Mouse (Mus musculus): ENCODE data around the gene Fstl4.

Gene Fstl4

GRCm38 (mm10) chr11:52773073-52773472 lies 8.6 kb downstream of the Fstl4 start:
- no peak for DNase-seq (ENCODE audit: low spot score)

- no peak for DNase-seq (ENCODE audit: low spot score)
Measured at GRCm38 (mm10) chr11:52775291-52775690, 10.9 kb downstream of the Fstl4 start.

GRCm38 (mm10) chr11:52782426-52782825 lies 18.0 kb downstream of the Fstl4 start:
- DNase-seq (ENCODE audit: low spot score), result no peak

- no peak for DNase-seq (ENCODE audit: low spot score)
Measured at GRCm38 (mm10) chr11:52794331-52794730, 29.9 kb downstream of the Fstl4 start.

- DNase-seq (ENCODE audit: low spot score), result no peak
Measured at GRCm38 (mm10) chr11:52809542-52809941, 45.1 kb downstream of the Fstl4 start.

GRCm38 (mm10) chr11:52816004-52816403 lies 51.6 kb downstream of the Fstl4 start:
- no peak for DNase-seq (ENCODE audit: low spot score)

- DNase-seq (ENCODE audit: low spot score), result no peak
Measured at GRCm38 (mm10) chr11:52820336-52820905, 56.0 kb downstream of the Fstl4 start.

GRCm38 (mm10) chr11:52826591-52826990 lies 62.2 kb downstream of the Fstl4 start:
- DNase-seq (ENCODE audit: low spot score), result no peak

- no peak for DNase-seq (ENCODE audit: low spot score)
Measured at GRCm38 (mm10) chr11:52831631-52832310, 67.3 kb downstream of the Fstl4 start.

GRCm38 (mm10) chr11:52832311-52832675 lies 67.9 kb downstream of the Fstl4 start:
- DNase-seq (ENCODE audit: low spot score), result no peak

GRCm38 (mm10) chr11:52848691-52849090 lies 84.3 kb downstream of the Fstl4 start:
- no peak for DNase-seq (ENCODE audit: low spot score)

GRCm38 (mm10) chr11:52850071-52850470 lies 85.6 kb downstream of the Fstl4 start:
- DNase-seq (ENCODE audit: low spot score), result no peak

- DNase-seq (ENCODE audit: low spot score), result no peak
Measured at GRCm38 (mm10) chr11:52872846-52873512, 108.5 kb downstream of the Fstl4 start.

GRCm38 (mm10) chr11:52875916-52876765 lies 111.7 kb downstream of the Fstl4 start:
- DNase-seq (ENCODE audit: low spot score), result peak; percentile 53

- no peak for DNase-seq (ENCODE audit: low spot score)
Measured at GRCm38 (mm10) chr11:52877662-52878061, 113.2 kb downstream of the Fstl4 start.

- DNase-seq (ENCODE audit: low spot score), result no peak
Measured at GRCm38 (mm10) chr11:52879958-52880357, 115.5 kb downstream of the Fstl4 start.

- DNase-seq (ENCODE audit: low spot score), result no peak
Measured at GRCm38 (mm10) chr11:52886559-52887303, 122.3 kb downstream of the Fstl4 start.

GRCm38 (mm10) chr11:52888150-52888549 lies 123.7 kb downstream of the Fstl4 start:
- DNase-seq (ENCODE audit: low spot score), result no peak

- no peak for DNase-seq (ENCODE audit: low spot score)
Measured at GRCm38 (mm10) chr11:52889527-52889926, 125.1 kb downstream of the Fstl4 start.

GRCm38 (mm10) chr11:52890156-52890555 lies 125.7 kb downstream of the Fstl4 start:
- no peak for DNase-seq (ENCODE audit: low spot score)

- DNase-seq (ENCODE audit: low spot score), result no peak
Measured at GRCm38 (mm10) chr11:52904101-52904500, 139.7 kb downstream of the Fstl4 start.

GRCm38 (mm10) chr11:52910788-52911187 lies 146.4 kb downstream of the Fstl4 start:
- no peak for DNase-seq (ENCODE audit: low spot score)
